Mouse (Mus musculus) hindbrain, embryonic 16.5 days (tissue): Measurements from ENCODE around the gene Madd. TPM values are rescaled to one million over a fixed set of nuclear protein-coding genes. Genes with fewer than 3 reads are reported as not detected.

Source experiments
- ATAC-seq: fragments of 200-750 bp; cut with Nextera tagmentation; 2 replicates; pipeline ENCODE4 v1.8.0; 2017; ENCODE audit warnings: moderate TSS enrichment, moderate library complexity
- H3K27ac ChIP-seq: fragments of 300-500 bp; sonication (generic); 2 replicates; pipeline ENCODE4 v1.5.1; 2014; ENCODE audit warnings: low read depth, mild to moderate bottlenecking, control low read depth, low read length, moderate library complexity
- H3K27me3 ChIP-seq: fragments of 300-500 bp; sonication (generic); replicated peaks from 2 replicates; pipeline ENCODE4 v1.6.1; 2014; ENCODE audit warnings: low read length; ENCODE audit not compliant: control insufficient read depth, insufficient read depth
- H3K36me3 ChIP-seq: fragments of 300-500 bp; sonication (generic); 2 replicates; pipeline ENCODE4 v1.6.1; 2014; ENCODE audit warnings: mild to moderate bottlenecking, low read length, moderate library complexity, mixed read lengths; ENCODE audit not compliant: control insufficient read depth, insufficient read depth
- H3K4me1 ChIP-seq: fragments of 300-500 bp; sonication (generic); 2 replicates; pipeline ENCODE4 v1.6.1; 2014; ENCODE audit warnings: low read depth, low read length; ENCODE audit not compliant: control insufficient read depth, insufficient read depth
- H3K4me2 ChIP-seq: fragments of 300-500 bp; sonication (generic); 2 replicates; pipeline ENCODE4 v1.6.1; 2014; ENCODE audit warnings: mild to moderate bottlenecking, low read length, control low read depth, moderate library complexity
- H3K4me3 ChIP-seq: fragments of 300-500 bp; sonication (generic); 2 replicates; pipeline ENCODE4 v1.5.1; 2014; ENCODE audit warnings: mild to moderate bottlenecking, low read length, control low read depth, moderate library complexity
- H3K9ac ChIP-seq: fragments of 300-500 bp; sonication (generic); 2 replicates; pipeline ENCODE4 v1.6.1; 2014; ENCODE audit warnings: low read depth, mild to moderate bottlenecking, control low read depth, low read length, moderate library complexity
- H3K9me3 ChIP-seq: fragments of 300-500 bp; sonication (generic); 2 replicates; pipeline ENCODE4 v1.6.1; 2014; ENCODE audit warnings: mild to moderate bottlenecking, low read length, moderate library complexity; ENCODE audit not compliant: control insufficient read depth
- WGBS: fragments of 180-500 bp; shearing (Covaris S2); extraction: QIAGEN DNeasy Blood & Tissue Kit; methylation state at CpG from one replicate; pipeline ENCODE4 v1.1.7; 2014; 5-methylcytosine and 5-hydroxymethylcytosine counted together
- polyA plus RNA-seq: library from polyadenylated mRNA; unstranded; fragments of >200 nt; fragmentation: Nextera tagmentation; extraction: Ambion mirVana; gene quantifications from 2 replicates; pipeline ENCODE4 v1.2.1, GENCODE M21; 2015

Madd gene
- polyA plus RNA-seq, 1 experiment from 2014 or later = 49.9 TPM

GRCm38 (mm10) chr2:91163532-91163931 is 20.1 kb downstream of the Madd start:
- Histone ChIP-seq H3K9me3 (no peaks in the 10 kb centered on the region), H3K27me3 (no peaks in the 10 kb centered on the region), H3K36me3 (peaks cover 49% of the 10 kb centered on the region), H3K4me1 (no peaks in the 10 kb centered on the region), H3K9ac (no peak overlapping the region), H3K4me3 (no peak overlapping the region), H3K27ac (no peak overlapping the region), H3K4me2 (no peak overlapping the region)
- no peak for ATAC-seq
- WGBS = 90% methylated on average over 5 of the region's 5 CpGs

- no peak for ATAC-seq
- Histone ChIP-seq H3K4me3 (no peak overlapping the region), H3K4me2 (no peak overlapping the region), H3K27ac (no peak overlapping the region), H3K9ac (no peak overlapping the region), H3K4me1 (no peaks in the 10 kb centered on the region), H3K27me3 (no peaks in the 10 kb centered on the region), H3K36me3 (peaks cover 52% of the 10 kb centered on the region), H3K9me3 (no peaks in the 10 kb centered on the region)
- 88% methylated on average over 4 of the region's 4 CpGs for WGBS
These were observed 20.7 kb downstream of the Madd start for GRCm38 (mm10) chr2:91162952-91163351.

GRCm38 (mm10) chr2:91160591-91160990 is 23.0 kb downstream of the Madd start:
- no peak overlapping the region for H3K27ac ChIP-seq
- no peak overlapping the region for H3K4me2 ChIP-seq
- H3K4me3 ChIP-seq = no peak overlapping the region
- H3K27me3 ChIP-seq = no peaks in the 10 kb centered on the region
- peaks cover 57% of the 10 kb centered on the region for H3K36me3 ChIP-seq
- 90% methylated on average over 6 of the region's 6 CpGs for WGBS
- no peaks in the 10 kb centered on the region for H3K9me3 ChIP-seq
- H3K4me1 ChIP-seq = no peaks in the 10 kb centered on the region
- ATAC-seq = no peak
- no peak overlapping the region for H3K9ac ChIP-seq

- no peak for ATAC-seq
- Histone ChIP-seq H3K9me3 (no peaks in the 10 kb centered on the region), H3K27me3 (no peaks in the 10 kb centered on the region), H3K4me2 (no peak overlapping the region), H3K9ac (no peak overlapping the region), H3K27ac (no peak overlapping the region), H3K4me3 (no peak overlapping the region), H3K4me1 (no peaks in the 10 kb centered on the region), H3K36me3 (peaks cover 53% of the 10 kb centered on the region)
- WGBS = 39% methylated on average over 6 of the region's 6 CpGs
These were observed 26.5 kb downstream of the Madd start for GRCm38 (mm10) chr2:91157002-91157752.

- WGBS = 93% methylated on average over 3 of the region's 3 CpGs
- no peak overlapping the region for H3K4me2 ChIP-seq
- H3K27me3 ChIP-seq = no peaks in the 10 kb centered on the region
- ATAC-seq = no peak
- no peaks in the 10 kb centered on the region for H3K9me3 ChIP-seq
- H3K4me1 ChIP-seq = no peaks in the 10 kb centered on the region
- no peak overlapping the region for H3K9ac ChIP-seq
- H3K27ac ChIP-seq = no peak overlapping the region
- no peak overlapping the region for H3K4me3 ChIP-seq
- H3K36me3 ChIP-seq = peaks cover 57% of the 10 kb centered on the region
These were observed 29.5 kb downstream of the Madd start for GRCm38 (mm10) chr2:91154091-91154490.

GRCm38 (mm10) chr2:91152885-91153377 is 30.7 kb downstream of the Madd start:
- ATAC-seq = no peak
- no peak overlapping the region for H3K27ac ChIP-seq

GRCm38 (mm10) chr2:91151331-91151730 is 32.3 kb downstream of the Madd start:
- Histone ChIP-seq H3K9me3 (no peaks in the 10 kb centered on the region), H3K36me3 (peaks cover 54% of the 10 kb centered on the region), H3K4me2 (no peak overlapping the region), H3K4me1 (no peaks in the 10 kb centered on the region), H3K27me3 (no peaks in the 10 kb centered on the region), H3K9ac (no peak overlapping the region), H3K27ac (no peak overlapping the region), H3K4me3 (no peak overlapping the region)
- no peak for ATAC-seq
- 77% methylated on average over 1 of the region's 1 CpGs for WGBS

More at GRCm38 (mm10) chr2:91152885-91153377, 30.7 kb downstream of the Madd start:
- Histone ChIP-seq H3K4me1 (no peaks in the 10 kb centered on the region), H3K9me3 (no peaks in the 10 kb centered on the region), H3K4me2 (no peak overlapping the region), H3K27me3 (no peaks in the 10 kb centered on the region), H3K4me3 (no peak overlapping the region), H3K36me3 (peaks cover 55% of the 10 kb centered on the region), H3K9ac (no peak overlapping the region)
- 91% methylated on average over 3 of the region's 3 CpGs for WGBS

- Histone ChIP-seq H3K4me3 (no peak overlapping the region), H3K9ac (no peak overlapping the region), H3K36me3 (peaks cover 40% of the 10 kb centered on the region), H3K27ac (no peak overlapping the region), H3K27me3 (no peaks in the 10 kb centered on the region), H3K4me1 (no peaks in the 10 kb centered on the region), H3K9me3 (no peaks in the 10 kb centered on the region), H3K4me2 (no peak overlapping the region)
- no peak for ATAC-seq
These were observed 35.5 kb downstream of the Madd start for GRCm38 (mm10) chr2:91148101-91148500.

GRCm38 (mm10) chr2:91143401-91143800 is 40.2 kb downstream of the Madd start:
- WGBS = 95% methylated on average over 11 of the region's 11 CpGs
- no peak overlapping the region for H3K27ac ChIP-seq
- H3K27me3 ChIP-seq = no peaks in the 10 kb centered on the region
- peaks cover 46% of the 10 kb centered on the region for H3K36me3 ChIP-seq
- no peak overlapping the region for H3K4me3 ChIP-seq
- H3K9me3 ChIP-seq = no peaks in the 10 kb centered on the region
- no peak for ATAC-seq
- no peaks in the 10 kb centered on the region for H3K4me1 ChIP-seq
- H3K9ac ChIP-seq = no peak overlapping the region
- no peak overlapping the region for H3K4me2 ChIP-seq
